Mouse (Mus musculus) G1E (cell line): Measurements from ENCODE around the gene Bach2. TPM values are rescaled to one million over a fixed set of nuclear protein-coding genes. Genes with fewer than 3 reads are reported as not detected.

Source experiments
- ATAC-seq: 2 replicates; pipeline ENCODE4 v1.8.0; 2016; ENCODE audit warnings: mild to moderate bottlenecking; ENCODE audit not compliant: insufficient number of reproducible peaks, poor library complexity, low FRiP score, severe bottlenecking; ENCODE audit errors: extremely low read depth
- DNase-seq: peaks from one replicate; pipeline ENCODE4 v3.0.0; 2012; ENCODE audit warnings: low spot score
- H3K27me3 ChIP-seq: 2 replicates; pipeline ENCODE4 v1.6.1; 2012; ENCODE audit warnings: mild to moderate bottlenecking, low read length, inconsistent platforms; ENCODE audit not compliant: insufficient read depth
- H3K36me3 ChIP-seq: replicated peaks from 2 replicates; pipeline ENCODE3; 2012; ENCODE audit warnings: mild to moderate bottlenecking, inconsistent platforms
- H3K4me1 ChIP-seq: 2 replicates; pipeline ENCODE4 v1.6.1; 2012; ENCODE audit warnings: low read depth, low read length, inconsistent platforms, mixed read lengths; ENCODE audit not compliant: insufficient read depth
- H3K4me3 ChIP-seq: 2 replicates; pipeline ENCODE4 v1.5.1; 2012; ENCODE audit warnings: low read depth, mild to moderate bottlenecking, inconsistent platforms, low read length, moderate library complexity, mixed read lengths
- H3K9me3 ChIP-seq: replicated peaks from 2 replicates; pipeline ENCODE4 v1.6.1; 2012; ENCODE audit warnings: inconsistent platforms
- CTCF ChIP-seq: IDR thresholded peaks from 2 replicates; pipeline ENCODE4 v1.5.1; 2012; ENCODE audit warnings: low read depth, low read length, inconsistent platforms, mixed read lengths
- GATA1 ChIP-seq: IDR thresholded peaks from 2 replicates; pipeline ENCODE4 v1.6.1; 2012; ENCODE audit warnings: borderline replicate concordance, low read length, inconsistent platforms, mixed read lengths
- GATA2 ChIP-seq: IDR thresholded peaks from 2 replicates; pipeline ENCODE4 v1.6.1; 2012; ENCODE audit warnings: low read depth, low read length, inconsistent platforms, borderline replicate concordance
- POLR2AphosphoS5 ChIP-seq: IDR thresholded peaks from 2 replicates; pipeline ENCODE4 v1.6.1; 2012; ENCODE audit warnings: low read depth, low read length, inconsistent platforms; ENCODE audit not compliant: insufficient replicate concordance
- TAL1 ChIP-seq: conservative IDR thresholded peaks from 2 replicates; pipeline ENCODE4 v1.6.1; 2012; ENCODE audit warnings: low read depth, low read length, inconsistent platforms, mixed read lengths
- polyA plus RNA-seq: library from polyadenylated mRNA; stranded (reverse); fragments of >175 nt; gene quantifications from 2 replicates; pipeline ENCODE4 v1.2.3, GENCODE M21; 2012
- total RNA-seq, 2 experiments: library from RNA; stranded (forward) in 1 of 2; stranded (reverse) in 1 of 2; fragments of 200-1000 nt in 1 of 2; fragments of >200 nt in 1 of 2; fragmentation: Nextera tagmentation in 1 of 2; gene quantifications; 2 replicates each; pipeline ENCODE4 v1.2.3; 2014 to 2017

Bach2 gene
- total and polyA plus RNA-seq, 3 experiments = 0.22 to 2.2 TPM; not detected in 1

DNA sequence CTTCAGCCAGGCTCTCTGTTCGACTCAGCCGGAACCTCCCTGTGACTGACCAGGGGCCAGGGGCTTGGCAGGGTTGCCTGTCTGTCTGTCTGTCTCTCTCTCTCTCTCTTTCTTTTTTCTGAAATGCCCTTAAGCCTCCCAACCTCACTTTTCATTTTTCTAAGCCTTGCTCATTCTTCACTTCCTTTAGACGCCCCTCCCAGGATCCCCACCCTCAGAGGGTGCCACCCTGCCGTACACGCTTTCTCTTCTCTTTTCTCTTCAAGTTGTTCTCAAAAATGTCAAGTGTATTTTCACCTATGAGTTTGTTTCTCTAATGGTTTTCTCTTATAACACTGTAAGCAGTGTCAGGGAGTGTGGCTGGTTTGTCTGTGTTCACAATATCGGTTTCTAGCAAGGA, 42.7 kb downstream of the Bach2 start:
- no peaks in the 10 kb centered on the region for H3K36me3 ChIP-seq
- TF ChIP-seq TAL1 = no peak
- TF ChIP-seq POLR2AphosphoS5 = no peak
- TF ChIP-seq CTCF = no peak
- TF ChIP-seq GATA2 = no peak
- TF ChIP-seq GATA1 = no peak
- no peak overlapping the region for H3K4me3 ChIP-seq
- ATAC-seq (no peak), DNase-seq (no peak)
- H3K27me3 ChIP-seq = peaks cover 2% of the 10 kb centered on the region; the same call in 1 of the 2 replicates
- H3K4me1 ChIP-seq = no peaks in the 10 kb centered on the region
- H3K9me3 ChIP-seq = no peaks in the 10 kb centered on the region

DNA sequence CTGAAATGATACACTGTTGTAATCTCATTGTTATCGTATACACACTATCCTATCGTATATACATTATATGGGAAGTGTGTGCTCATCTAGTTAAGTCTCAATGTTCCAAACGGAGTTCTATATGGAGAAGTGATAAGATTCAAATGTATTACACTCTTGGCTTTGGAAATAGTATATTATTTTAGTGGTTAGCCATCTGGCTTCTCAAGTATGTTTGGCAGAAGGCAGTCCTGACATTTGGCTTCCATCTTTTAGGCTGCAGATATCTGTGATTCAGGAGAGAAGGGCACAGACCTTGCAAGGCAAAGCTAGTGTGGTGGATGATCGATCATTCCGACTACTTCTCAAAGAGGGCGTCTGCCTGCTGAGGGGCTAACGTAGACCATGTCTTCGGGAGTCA, 47.8 kb downstream of the Bach2 start:
- Histone ChIP-seq H3K36me3 (no peaks in the 10 kb centered on the region), H3K27me3 (peaks cover 5% of the 10 kb centered on the region; the same call in 1 of the 2 replicates), H3K4me3 (no peak overlapping the region), H3K4me1 (peaks cover 2% of the 10 kb centered on the region; the same call in 1 of the 2 replicates), H3K9me3 (no peaks in the 10 kb centered on the region)
- ATAC-seq (no peak), DNase-seq (no peak)
- TF ChIP-seq POLR2AphosphoS5 (no peak), TAL1 (no peak), GATA2 (no peak), CTCF (no peak), GATA1 (no peak)

DNA sequence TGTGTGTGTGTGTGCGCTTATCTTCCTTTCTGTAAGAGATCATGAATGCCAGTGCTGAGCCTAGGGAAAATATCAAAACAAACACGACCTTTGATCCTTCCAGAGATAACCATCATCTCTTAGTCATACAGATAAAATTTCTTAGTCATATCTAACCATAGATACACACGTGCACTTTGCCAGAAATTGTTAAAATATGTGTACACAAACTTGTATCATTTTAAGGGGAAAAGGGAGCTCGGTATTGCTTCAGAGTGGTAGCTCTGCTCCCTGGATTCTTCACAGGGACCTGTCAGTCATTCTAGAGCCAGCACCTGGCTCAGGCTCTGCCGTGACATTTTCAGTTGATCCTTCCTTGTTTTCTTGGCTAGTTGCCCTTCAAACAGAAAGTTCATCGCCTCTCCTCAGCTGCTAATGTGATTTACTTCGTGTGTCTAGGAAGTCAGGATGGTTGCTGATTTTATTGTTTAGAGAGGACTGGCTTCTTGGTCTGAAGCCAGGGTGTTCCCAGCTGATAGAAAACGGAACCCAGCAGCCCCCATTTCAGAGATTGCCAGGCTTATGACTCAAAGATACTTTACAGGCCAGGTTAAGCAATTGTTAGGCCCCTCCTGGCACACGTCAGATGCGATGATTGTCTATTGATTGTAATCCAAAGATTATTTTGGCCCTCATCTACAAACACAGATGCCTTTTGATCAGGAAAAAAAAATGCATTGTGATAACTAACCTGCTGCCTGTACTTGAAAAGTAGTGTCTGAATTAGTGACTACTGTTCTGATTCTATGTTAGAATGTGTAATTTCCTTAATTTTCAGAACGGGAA, 49.6 kb downstream of the Bach2 start:
- Histone ChIP-seq H3K27me3 (peaks cover 5% of the 10 kb centered on the region; the same call in 1 of the 2 replicates), H3K4me1 (peaks cover 4% of the 10 kb centered on the region; the same call in 1 of the 2 replicates), H3K9me3 (no peaks in the 10 kb centered on the region), H3K36me3 (no peaks in the 10 kb centered on the region), H3K4me3 (no peak overlapping the region)
- ATAC-seq (no peak), DNase-seq (no peak)
- no peak for TF ChIP-seq CTCF
- TF ChIP-seq GATA2 = no peak
- TF ChIP-seq GATA1 = no peak
- no peak for TF ChIP-seq POLR2AphosphoS5
- TF ChIP-seq TAL1 = no peak

DNA sequence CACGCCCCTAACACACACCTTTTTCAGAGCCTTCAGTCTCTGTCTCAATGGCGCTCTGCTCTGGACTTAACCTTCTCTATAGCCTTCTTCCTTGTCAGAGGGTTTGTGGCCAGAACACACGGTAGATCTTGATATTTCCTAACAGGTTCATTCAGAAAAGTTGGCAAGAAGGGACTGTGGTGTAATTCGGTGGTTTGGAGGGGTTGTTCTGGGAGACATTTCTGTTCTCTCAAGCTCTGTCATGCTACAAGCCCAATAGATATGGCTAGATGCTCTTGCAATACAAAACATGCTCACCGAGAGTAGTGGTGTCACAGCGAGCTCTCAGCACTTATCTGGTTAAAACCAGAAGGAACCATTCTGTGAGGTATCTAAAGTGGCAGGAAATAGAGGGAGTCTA, 51.2 kb downstream of the Bach2 start:
- Histone ChIP-seq H3K27me3 (peaks cover 5% of the 10 kb centered on the region; the same call in 1 of the 2 replicates), H3K4me3 (no peak overlapping the region), H3K4me1 (peaks cover 4% of the 10 kb centered on the region; the same call in 1 of the 2 replicates), H3K36me3 (no peaks in the 10 kb centered on the region), H3K9me3 (no peaks in the 10 kb centered on the region)
- TF ChIP-seq TAL1 (no peak), GATA2 (no peak), CTCF (no peak), POLR2AphosphoS5 (no peak), GATA1 (no peak)
- DNase-seq (no peak), ATAC-seq (no peak)

DNA sequence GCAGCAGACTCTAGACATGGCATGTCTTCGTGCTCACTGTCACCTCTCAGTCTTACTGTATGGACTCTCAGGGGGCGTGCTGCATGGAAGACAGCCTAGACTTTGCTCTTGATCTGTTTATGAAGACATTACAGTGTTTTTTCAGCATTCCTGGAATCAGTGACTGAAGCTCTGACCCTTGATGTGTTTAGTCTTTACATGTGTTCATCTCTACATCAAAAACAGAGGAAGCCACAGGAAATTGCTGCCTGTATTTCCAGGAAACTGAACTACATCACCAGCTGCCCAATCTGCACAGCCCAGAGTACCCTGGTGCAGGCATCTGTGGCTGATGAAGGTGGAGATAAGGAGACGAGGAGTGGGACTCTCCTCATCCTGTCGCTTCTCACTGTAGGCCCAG, 52.8 kb downstream of the Bach2 start:
- no peak for ATAC-seq
- Histone ChIP-seq H3K4me3 (no peak overlapping the region), H3K9me3 (no peaks in the 10 kb centered on the region), H3K27me3 (peaks cover 5% of the 10 kb centered on the region; the same call in 1 of the 2 replicates), H3K4me1 (peaks cover 4% of the 10 kb centered on the region; the same call in 1 of the 2 replicates), H3K36me3 (no peaks in the 10 kb centered on the region)
- DNase-seq = no peak
- TF ChIP-seq GATA2 (no peak), TAL1 (no peak), CTCF (no peak), GATA1 (no peak), POLR2AphosphoS5 (no peak)

DNA sequence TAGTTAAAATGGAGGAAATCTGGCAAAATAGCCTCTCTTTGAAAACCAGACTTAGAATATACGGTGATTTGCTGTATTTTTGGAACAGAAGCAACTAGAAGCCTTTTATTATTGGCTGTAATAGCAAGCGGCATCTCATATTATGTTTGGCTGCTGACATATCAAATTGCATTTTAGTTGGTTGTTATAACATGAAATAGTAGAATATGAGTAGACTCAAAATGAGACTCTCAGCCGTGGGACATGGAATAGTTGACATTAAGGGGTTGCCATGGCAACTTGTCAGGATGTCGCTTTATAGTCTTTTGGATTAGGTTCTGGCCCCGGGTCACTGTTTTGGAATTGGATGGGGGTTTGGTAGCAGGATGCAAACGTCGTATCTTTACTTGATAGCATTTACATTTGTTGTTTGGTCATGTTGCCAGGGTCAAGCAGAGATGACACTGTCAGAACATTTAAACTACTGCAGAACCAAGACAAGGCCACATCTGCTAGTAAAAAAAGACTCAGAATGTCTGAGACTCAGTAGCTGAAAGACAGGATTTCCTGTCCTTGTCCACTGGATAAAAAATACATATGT, 55.2 kb downstream of the Bach2 start:
- no peak for TF ChIP-seq TAL1
- no peak for TF ChIP-seq CTCF
- no peak for TF ChIP-seq POLR2AphosphoS5
- no peak for TF ChIP-seq GATA2
- no peak for TF ChIP-seq GATA1
- Histone ChIP-seq H3K36me3 (no peaks in the 10 kb centered on the region), H3K4me3 (no peak overlapping the region), H3K9me3 (no peaks in the 10 kb centered on the region), H3K4me1 (peaks cover 4% of the 10 kb centered on the region; the same call in 1 of the 2 replicates), H3K27me3 (peaks cover 5% of the 10 kb centered on the region; the same call in 1 of the 2 replicates)
- ATAC-seq (no peak), DNase-seq (no peak)
